14 mouse cellular contexts compared by ENCODE assay signal in the genomic region with DNA sequence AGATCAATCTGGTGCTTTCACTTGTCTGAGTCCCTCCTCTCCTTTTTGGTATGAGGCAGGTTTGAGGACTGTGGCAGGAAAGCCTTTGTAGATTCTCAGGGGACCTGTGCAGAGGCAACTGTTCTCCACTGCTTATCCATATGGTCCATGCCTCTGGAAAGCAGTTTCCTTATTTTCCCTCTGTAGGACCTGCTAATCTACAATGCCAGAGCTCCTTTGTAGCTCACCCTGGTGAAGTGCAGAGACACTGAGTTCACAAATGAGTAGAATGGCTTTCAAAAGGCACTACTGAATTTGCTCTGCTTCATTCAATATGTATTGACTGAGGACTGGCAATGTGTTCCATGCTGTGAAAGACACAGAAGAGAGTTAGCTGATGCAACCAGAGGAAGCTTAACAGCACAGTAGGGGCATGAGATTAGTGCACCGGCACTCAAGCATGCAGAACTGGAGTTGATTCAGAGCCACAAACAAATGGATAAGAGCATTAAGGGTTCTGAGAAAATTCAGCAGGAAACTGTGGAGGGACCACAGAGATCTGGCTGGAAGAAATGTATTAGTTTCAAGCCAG.
DNase-seq lines count a peak whose midpoint lies in the region; ATAC-seq lines count a peak whose summit lies in the region.
"Had no signal": no experiment of that assay in that cellular context is flagged by ENCODE, and none has a peak within 500 bp of the region (broad histone marks: within the 10 kb centered on the region; RNA-seq: fewer than 3 reads in every experiment).

No protein-coding gene starts in this region.

- H3K36me3 ChIP-seq in forebrain, embryonic 13.5 days (ENCODE audit: poor library complexity, severe bottlenecking) = no peaks in the 10 kb centered on the region
- no peaks in the 10 kb centered on the region for H3K36me3 ChIP-seq in midbrain, embryonic 13.5 days
- H3K36me3 ChIP-seq: intestine, embryonic 15.5 days; kidney, embryonic 15.5 days had no signal

- no peak overlapping the region for H3K4me2 ChIP-seq in forebrain, embryonic 13.5 days
- H3K4me2 ChIP-seq in midbrain, embryonic 13.5 days (replicated peaks) = no peak overlapping the region
- H3K4me2 ChIP-seq: intestine, embryonic 15.5 days; kidney, embryonic 15.5 days had no signal

- no peak overlapping the region for H3K4me3 ChIP-seq in forebrain, embryonic 13.5 days
- H3K4me3 ChIP-seq in midbrain, embryonic 13.5 days (replicated peaks) = no peak overlapping the region
- H3K4me3 ChIP-seq: heart, adult 2 months; intestine, embryonic 15.5 days; kidney, embryonic 15.5 days; myocyte had no signal

- 2% methylated on average over 1 of the region's 1 CpGs for WGBS in forebrain, embryonic 13.5 days
- 5% methylated on average over 1 of the region's 1 CpGs for WGBS in midbrain, embryonic 13.5 days

- H3K4me1 ChIP-seq in forebrain, embryonic 13.5 days = no peaks in the 10 kb centered on the region
- no peaks in the 10 kb centered on the region for H3K4me1 ChIP-seq in midbrain, embryonic 13.5 days (replicated peaks)
- H3K4me1 ChIP-seq: intestine, embryonic 15.5 days; kidney, embryonic 15.5 days had no signal

- no peak overlapping the region for H3K27ac ChIP-seq in forebrain, embryonic 13.5 days
- H3K27ac ChIP-seq in midbrain, embryonic 13.5 days = no peak overlapping the region
- H3K27ac ChIP-seq: heart, adult 2 months; intestine, embryonic 15.5 days; kidney, embryonic 15.5 days had no signal

- peak; percentile 27; the same call in 1 of the 2 replicates for ATAC-seq in forebrain, embryonic 13.5 days
- ATAC-seq in midbrain, embryonic 13.5 days = peak; percentile 63
- ATAC-seq in megakaryocyte progenitor cell, adult 5-6 weeks (replicated peaks; ENCODE audit: poor library complexity) = no peak
- ATAC-seq: intestine, embryonic 15.5 days had no signal

- no peaks in the 10 kb centered on the region for H3K27me3 ChIP-seq in forebrain, embryonic 13.5 days
- H3K27me3 ChIP-seq in midbrain, embryonic 13.5 days = no peaks in the 10 kb centered on the region
- H3K27me3 ChIP-seq: intestine, embryonic 15.5 days; kidney, embryonic 15.5 days had no signal

- no peak overlapping the region for H3K9ac ChIP-seq in forebrain, embryonic 13.5 days
- H3K9ac ChIP-seq in midbrain, embryonic 13.5 days (replicated peaks) = no peak overlapping the region
- H3K9ac ChIP-seq: intestine, embryonic 15.5 days; kidney, embryonic 15.5 days had no signal

- H3K9me3 ChIP-seq in forebrain, embryonic 13.5 days (replicated peaks) = no peaks in the 10 kb centered on the region
- no peaks in the 10 kb centered on the region for H3K9me3 ChIP-seq in midbrain, embryonic 13.5 days
- H3K9me3 ChIP-seq: intestine, embryonic 15.5 days; kidney, embryonic 15.5 days had no signal

- DNase-seq in embryo, embryonic 10 days (ENCODE audit: low spot score) = peak; percentile 3
- no peak for DNase-seq in embryo, embryonic 9.5 days (ENCODE audit: extremely low spot score)
- peak; percentile 16 for DNase-seq in Muller cell, postnatal 12 days (ENCODE audit: inconsistent ontology term)
- no peak for DNase-seq in layer of hippocampus, adult 11-12 months (ENCODE audit: low spot score)
- no peak for DNase-seq in gastrocnemius, postnatal 10 days
- DNase-seq: cerebellum, adult 8-10 months; heart, adult 2 months; lung, adult 2 months had no signal

Comparison
In these comparisons a context has a peak if more than half of its experiments do, and no peak if none do; other contexts are left out.
1. DNase-seq: peak in embryo, embryonic 10 days (single experiment) and Muller cell, postnatal 12 days (single experiment); none in embryo, embryonic 9.5 days (single experiment), layer of hippocampus, adult 11-12 months (single experiment) and gastrocnemius, postnatal 10 days (single experiment).